Mouse (Mus musculus) MEL (cell line): ENCODE measurements around the gene Srxn1. TPM values are rescaled to one million over a fixed set of nuclear protein-coding genes. Genes with fewer than 3 reads are reported as not detected.

ENCODE experiments used
- DNase-seq: peaks from one replicate; pipeline ENCODE4 v3.0.0; 2011; ENCODE audit warnings: low read depth, low spot score
- H3K27ac ChIP-seq: 2 replicates; pipeline ENCODE4 v1.5.1; 2012; ENCODE audit warnings: low read depth, mild to moderate bottlenecking, control low read depth, low read length, moderate library complexity; ENCODE audit not compliant: control insufficient read depth
- H3K27me3 ChIP-seq, 2 experiments: fragments of 150-350 bp in 1 of 2; sonication (generic) in 1 of 2; 2 replicates each; pipeline ENCODE4 v1.6.1; 2012; ENCODE audit warnings: low read length in 2 of 2, mild to moderate bottlenecking in 2 of 2, improper control_type of control experiment in 1 of 2, moderate library complexity in 1 of 2; ENCODE audit not compliant: insufficient read depth in 2 of 2, control insufficient read depth in 1 of 2
- H3K36me3 ChIP-seq, 2 experiments: 2 replicates each; pipeline ENCODE4 v1.6.1; 2012 to 2014; ENCODE audit warnings: low read length in 2 of 2, improper control_type of control experiment in 1 of 2, inconsistent platforms in 1 of 2, mild to moderate bottlenecking in 1 of 2; ENCODE audit not compliant: insufficient read depth in 2 of 2, control insufficient read depth in 1 of 2
- H3K4me1 ChIP-seq, 2 experiments: fragments of 150-350 bp in 1 of 2; sonication (generic) in 1 of 2; 2 replicates each; pipeline ENCODE4 v1.6.1; 2012; ENCODE audit warnings: low read length in 2 of 2, improper control_type of control experiment in 1 of 2, mild to moderate bottlenecking in 1 of 2; ENCODE audit not compliant: insufficient read depth in 2 of 2, control insufficient read depth in 1 of 2
- H3K4me3 ChIP-seq, 2 experiments: fragments of 150-350 bp in 1 of 2; sonication (generic) in 1 of 2; 2 replicates each; pipeline ENCODE4 v1.5.1; 2012; ENCODE audit warnings: low read depth in 2 of 2, low read length in 2 of 2, mild to moderate bottlenecking in 2 of 2, moderate library complexity in 2 of 2, control low read depth in 1 of 2, improper control_type of control experiment in 1 of 2; ENCODE audit not compliant: control insufficient read depth in 1 of 2, insufficient read depth in 1 of 2
- H3K79me2 ChIP-seq: 2 replicates; pipeline ENCODE4 v1.6.1; 2012; ENCODE audit warnings: mild to moderate bottlenecking, low read length, moderate library complexity; ENCODE audit not compliant: control insufficient read depth, poor library complexity, insufficient read depth
- H3K9ac ChIP-seq: 2 replicates; pipeline ENCODE4 v1.6.1; 2012; ENCODE audit warnings: low read depth, mild to moderate bottlenecking, control low read depth, low read length, moderate library complexity; ENCODE audit not compliant: control insufficient read depth, poor library complexity, severe bottlenecking
- H3K9me3 ChIP-seq: fragments of 150-350 bp; sonication (generic); replicated peaks from 2 replicates; pipeline ENCODE4 v1.6.1; 2012; ENCODE audit warnings: mild to moderate bottlenecking, low read length, improper control_type of control experiment, moderate library complexity; ENCODE audit not compliant: insufficient read depth
- CHD1 ChIP-seq: IDR thresholded peaks from 2 replicates; pipeline ENCODE4 v1.6.1; 2012; ENCODE audit warnings: low read depth, mild to moderate bottlenecking, inconsistent platforms, low read length, improper control_type of control experiment
- CTCF ChIP-seq, 3 experiments: IDR thresholded peaks in 2 of 3; conservative IDR thresholded peaks in 1 of 3; 2 replicates each; pipeline ENCODE4 v1.5.1; 2011 to 2012; ENCODE audit warnings: low read length in 3 of 3, low read depth in 2 of 3, mild to moderate bottlenecking in 2 of 3, improper control_type of control experiment in 1 of 3, inconsistent platforms in 1 of 3, mixed read lengths in 1 of 3, moderate library complexity in 1 of 3; ENCODE audit not compliant: control insufficient read depth in 1 of 3, insufficient read depth in 1 of 3, poor library complexity in 1 of 3, severe bottlenecking in 1 of 3
- E2F4 ChIP-seq: IDR thresholded peaks from 2 replicates; pipeline ENCODE4 v1.6.1; 2011; ENCODE audit warnings: low read depth, low read length, improper control_type of control experiment, borderline replicate concordance
- ETS1 ChIP-seq: IDR thresholded peaks from 2 replicates; pipeline ENCODE4 v1.6.1; 2012; ENCODE audit warnings: low read depth, mild to moderate bottlenecking, inconsistent platforms, low read length, improper control_type of control experiment, moderate library complexity
- GABPA ChIP-seq: IDR thresholded peaks from 2 replicates; pipeline ENCODE4 v1.6.1; 2012; ENCODE audit warnings: low read depth, mild to moderate bottlenecking, inconsistent platforms, low read length, improper control_type of control experiment, moderate library complexity
- GATA1 ChIP-seq: IDR thresholded peaks from 2 replicates; pipeline ENCODE4 v1.6.1; 2011; ENCODE audit warnings: low read depth, low read length, improper control_type of control experiment
- KAT2A ChIP-seq: conservative IDR thresholded peaks from 2 replicates; pipeline ENCODE4 v1.6.1; 2012; ENCODE audit warnings: low read depth, low read length, improper control_type of control experiment, inconsistent platforms
- MAFK ChIP-seq: IDR thresholded peaks from 2 replicates; pipeline ENCODE4 v1.6.1; 2011; ENCODE audit warnings: low read depth, mild to moderate bottlenecking, low read length, improper control_type of control experiment, borderline replicate concordance
- MYB ChIP-seq: IDR thresholded peaks from 2 replicates; pipeline ENCODE4 v1.6.1; 2011; ENCODE audit warnings: mild to moderate bottlenecking, low read depth, low read length, improper control_type of control experiment
- NRF1 ChIP-seq: IDR thresholded peaks from 2 replicates; pipeline ENCODE4 v1.6.1; 2014; ENCODE audit warnings: low read depth, mild to moderate bottlenecking, inconsistent platforms, low read length, improper control_type of control experiment, moderate library complexity; ENCODE audit not compliant: poor library complexity, insufficient read depth, severe bottlenecking
- POLR2AphosphoS2 ChIP-seq: IDR thresholded peaks from 2 replicates; pipeline ENCODE4 v1.6.1; 2011; ENCODE audit warnings: low read length, improper control_type of control experiment
- POLR2AphosphoS5 ChIP-seq: IDR thresholded peaks from 2 replicates; pipeline ENCODE4 v1.6.1; 2012; ENCODE audit warnings: low read depth, borderline replicate concordance, mild to moderate bottlenecking, inconsistent platforms, low read length, moderate library complexity, mixed read lengths
- RAD21 ChIP-seq: IDR thresholded peaks from 2 replicates; pipeline ENCODE4 v1.6.1; 2011; ENCODE audit warnings: mild to moderate bottlenecking, low read depth, low read length, improper control_type of control experiment
- SMC3 ChIP-seq: IDR thresholded peaks from 2 replicates; pipeline ENCODE4 v1.6.1; 2011; ENCODE audit warnings: low read depth, low read length, improper control_type of control experiment
- TAL1 ChIP-seq: IDR thresholded peaks from 2 replicates; pipeline ENCODE4 v1.6.1; 2012; ENCODE audit warnings: mild to moderate bottlenecking, inconsistent platforms, low read length, moderate library complexity, mixed read lengths
- USF2 ChIP-seq, 2 experiments: IDR thresholded peaks; 2 replicates each; pipeline ENCODE4 v1.6.1; 2011 to 2012; ENCODE audit warnings: improper control_type of control experiment in 2 of 2, low read length in 2 of 2, borderline replicate concordance in 1 of 2, inconsistent platforms in 1 of 2, low read depth in 1 of 2, mild to moderate bottlenecking in 1 of 2; ENCODE audit not compliant: insufficient read depth in 1 of 2
- ZC3H11A ChIP-seq: IDR thresholded peaks from 2 replicates; pipeline ENCODE4 v1.6.1; 2012; ENCODE audit warnings: low read depth, mild to moderate bottlenecking, inconsistent platforms, low read length, improper control_type of control experiment
- ZNF384 ChIP-seq: IDR thresholded peaks from 2 replicates; pipeline ENCODE4 v1.6.1; 2012; ENCODE audit warnings: low read depth, mild to moderate bottlenecking, inconsistent platforms, low read length, improper control_type of control experiment
- polyA plus RNA-seq, 2 experiments: library from polyadenylated mRNA; stranded (reverse) in 1 of 2; unstranded in 1 of 2; fragments of >175 nt in 1 of 2; fragments of >200 nt in 1 of 2; gene quantifications; 2 replicates each; pipeline versions ENCODE4 v1.2.1 to v1.2.4; 2012; ENCODE audit warnings: low replicate concordance in 2 of 2, low read depth in 1 of 2; ENCODE audit not compliant: insufficient read length in 2 of 2, insufficient read depth in 1 of 2, missing spikeins in 1 of 2
- total RNA-seq: library from RNA; depleted of rRNA; stranded (reverse); fragments of 300-350 nt; gene quantifications from 2 replicates; pipeline ENCODE4 v1.2.3, GENCODE M21; 2012

Srxn1 gene
- total and polyA plus RNA-seq, 3 experiments, result 31.3 to 48.6 TPM; not detected in 1

GRCm38 (mm10) chr2:152083411-152083810 lies 21.9 kb upstream of the Srxn1 start (continued):
- TF ChIP-seq E2F4 (no peak), NRF1 (no peak)

GRCm38 (mm10) chr2:152084298-152084697 lies 21.0 kb upstream of the Srxn1 start:
- H3K9me3 ChIP-seq, result no peaks in the 10 kb centered on the region
- no peak for DNase-seq
- H3K79me2 ChIP-seq, result no peaks in the 10 kb centered on the region
- peaks cover 0 to 3% of the 10 kb centered on the region in 2 experiments; a peak in 2 of 4 replicates for H3K36me3 ChIP-seq
- TF ChIP-seq E2F4 (no peak), MAFK (peak; percentile 56; the same call in 1 of the 2 replicates)
- H3K9ac ChIP-seq, result no peak overlapping the region
- H3K27ac ChIP-seq, result no peak overlapping the region
- peaks cover 0 to 9% of the 10 kb centered on the region in 2 experiments; a peak in 1 of 4 replicates for H3K4me1 ChIP-seq
- peaks cover 0 to under 1% of the 10 kb centered on the region in 2 experiments; a peak in 2 of 4 replicates for H3K27me3 ChIP-seq
- no peak overlapping the region for H3K4me3 ChIP-seq

GRCm38 (mm10) chr2:152085414-152085813 lies 19.9 kb upstream of the Srxn1 start:
- Histone ChIP-seq H3K4me3 (no peak overlapping the region), H3K36me3 (peaks cover 0 to 3% of the 10 kb centered on the region in 2 experiments; a peak in 2 of 4 replicates), H3K4me1 (peaks cover 0 to 9% of the 10 kb centered on the region in 2 experiments; a peak in 1 of 4 replicates), H3K27ac (no peak overlapping the region), H3K27me3 (no peaks in the 10 kb centered on the region), H3K9ac (no peak overlapping the region), H3K9me3 (no peaks in the 10 kb centered on the region), H3K79me2 (no peaks in the 10 kb centered on the region)
- TF ChIP-seq POLR2AphosphoS2 (no peak), USF2 (IDR thresholded peaks at IDR 0.05; ENCODE audit: borderline replicate concordance in 1 of 2, insufficient read depth in 1 of 2, low read depth in 1 of 2, low read length in 2 of 2) (no peak), MYB (no peak), ZC3H11A (no peak), TAL1 (peak; percentile 17; the same call in 1 of the 2 replicates), GABPA (no peak), CHD1 (no peak), RAD21 (no peak), POLR2AphosphoS5 (no peak), ZNF384 (no peak), GATA1 (peak; percentile 51; the same call in 1 of the 2 replicates), ETS1 (no peak), SMC3 (no peak), CTCF (IDR thresholded peaks at IDR 0.05 in 2 of 3, conservative IDR thresholded peaks at IDR 0.05 in 1 of 3; ENCODE audit: control insufficient read depth in 1 of 3, insufficient read depth in 1 of 3, low read depth in 2 of 3, low read length in 3 of 3, poor library complexity in 1 of 3, severe bottlenecking in 1 of 3) (no peak), KAT2A (no peak)
- peak; percentile 58 for DNase-seq
